Mouse (Mus musculus) left cerebral cortex, adult 2 months (tissue): ENCODE measurements at regions not wholly inside any gene's neighbourhood (a gene's known extent, or its start where the extent isn't known, plus 50 kb on each side); places are given as distances from the start of the nearest gene placed in this dataset.

Source experiments
- DNase-seq, 2 experiments: peaks; one replicate each; pipeline ENCODE4 v3.0.0; 2021 to 2022; ENCODE audit warnings: low spot score in 2 of 2, mixed read lengths in 1 of 2; ENCODE audit errors: extremely low spot score in 1 of 2
- H3K27ac ChIP-seq: fragments of 200-600 bp; 2 replicates; pipeline ENCODE4 v1.8.1; 2022
- H3K4me3 ChIP-seq: fragments of 200-600 bp; 2 replicates; pipeline ENCODE4 v1.8.1; 2022
- CTCF ChIP-seq: fragments of 200-600 bp; IDR thresholded peaks from 2 replicates; pipeline ENCODE4 v1.8.1; 2022; ENCODE audit warnings: antibody characterized with exemption, mild to moderate bottlenecking, moderate library complexity
- intact Hi-C: fragments of 180-260 bp; cut with DNase I; formaldehyde crosslinking; loops from one replicate; pipeline ENCODE4 v1.15.1; 2025

DNA sequence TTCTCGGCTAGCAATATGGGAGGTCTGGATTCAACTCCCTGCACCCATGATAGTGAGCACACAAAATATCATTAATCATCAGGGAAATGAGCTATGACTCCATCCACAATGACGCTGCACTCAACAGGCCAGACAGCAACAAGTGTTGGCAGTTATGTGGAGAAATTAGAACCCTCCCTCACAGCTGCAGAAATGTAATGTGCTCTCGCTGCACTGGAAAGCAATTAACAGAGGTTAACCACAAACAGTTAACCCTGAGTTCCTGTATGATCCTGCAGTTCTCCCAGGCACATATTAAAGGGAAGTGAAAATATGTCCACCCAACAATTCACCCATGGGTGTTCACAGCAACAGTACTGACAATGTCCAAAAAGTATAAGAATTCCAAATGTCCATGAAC lies 54.0 kb upstream of the Jade2 start:
- intact Hi-C loops, result no loop called here
- no peak for TF ChIP-seq CTCF
- no peak overlapping the region for H3K4me3 ChIP-seq
- DNase-seq, result no peak
- no peak overlapping the region for H3K27ac ChIP-seq

GRCm38 (mm10) chr11:51915656-51916032 lies 51.8 kb upstream of the Cdkn2aipnl start:
- Histone ChIP-seq H3K4me3 (peak overlapping the region; percentile 45), H3K27ac (peak overlapping the region; percentile 93)
- intact Hi-C loops, result loop anchor here (1.0 to 5.0 kb wide), 3 partner anchors 41 to 57 kb away; partner anchors contain the start of gene Cdkn2aipnl
- no peak for DNase-seq
- TF ChIP-seq CTCF, result no peak

- no peak for TF ChIP-seq CTCF
- H3K4me3 ChIP-seq, result peak overlapping the region; percentile 45
- H3K27ac ChIP-seq, result peak overlapping the region; percentile 93
- DNase-seq, result peak; percentile 76 to 84
- intact Hi-C loops, result loop anchor here (1.0 to 5.0 kb wide), 3 partner anchors 42 to 58 kb away; partner anchors contain the start of gene Cdkn2aipnl
Measured at GRCm38 (mm10) chr11:51916033-51916929, 51.2 kb upstream of the Cdkn2aipnl start.
